Mouse (Mus musculus) erythroid progenitor cell, adult 5-6 weeks (primary cell): ENCODE results near the gene Sst. TPM values are rescaled to one million over a fixed set of nuclear protein-coding genes. Genes with fewer than 3 reads are reported as not detected.
"Not testable (repeated sequence)": the region's sequence is repeated elsewhere in the genome, so short reads cannot be mapped to it uniquely, and the experiment has no call there.

Source experiments
- ATAC-seq: replicated peaks from 2 replicates; pipeline ENCODE4 v1.8.0; 2016; ENCODE audit warnings: moderate number of reproducible peaks, mild to moderate bottlenecking, moderate TSS enrichment, inconsistent platforms; ENCODE audit not compliant: poor library complexity, low FRiP score, severe bottlenecking
- total RNA-seq, 2 experiments: library from RNA; stranded (forward) in 1 of 2; stranded (reverse) in 1 of 2; fragments of 150-400 nt in 1 of 2; fragments of 186-747, 209-891 nt in 1 of 2; gene quantifications; 2 replicates each; pipeline versions ENCODE4 v1.2.3 to v1.2.4; 2015 to 2017; ENCODE audit warnings: low replicate concordance in 2 of 2

Gene Sst
- total RNA-seq (2015; ENCODE audit: low replicate concordance) (not detected in 2 replicates), total RNA-seq (2017; ENCODE audit: low replicate concordance) (not detected in 2 replicates)

- ATAC-seq, result no peak
Observed at GRCm38 (mm10) chr16:23890636-23891035, at the start of gene Sst. TSS of gene Sst (minus strand) at chr16:23890958.

GRCm38 (mm10) chr16:23934397-23934796, 43.6 kb upstream of the Sst start:
- ATAC-seq, result no peak

- ATAC-seq, result no peak
Observed at GRCm38 (mm10) chr16:23932294-23932693, 41.5 kb upstream of the Sst start, which contains the start of gene Rtp2. TSS of gene Rtp2 (minus strand) at chr16:23932394.

DNA sequence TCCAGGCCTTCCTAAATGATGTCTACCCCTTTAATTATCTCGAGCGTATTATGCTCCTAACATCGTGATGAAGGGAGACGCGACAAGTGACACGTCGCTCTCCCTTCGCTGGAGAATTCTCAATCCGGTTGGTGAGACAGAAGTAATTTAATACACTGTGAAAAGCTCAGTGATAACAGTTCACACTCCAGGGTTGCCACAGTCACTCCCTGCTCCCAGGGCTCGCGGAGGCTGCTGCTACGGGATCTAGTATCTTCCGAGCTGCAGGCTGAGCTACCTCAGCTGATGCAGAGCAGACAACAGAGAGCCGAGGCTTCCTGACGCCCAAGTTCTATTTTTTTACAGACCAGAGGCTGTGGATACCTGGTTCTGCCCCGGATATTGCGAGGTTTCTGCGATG, 40.5 kb upstream of the Sst start:
- ATAC-seq, result no peak

GRCm38 (mm10) chr16:23930426-23931073, 39.8 kb upstream of the Sst start:
- ATAC-seq, result no peak

DNA sequence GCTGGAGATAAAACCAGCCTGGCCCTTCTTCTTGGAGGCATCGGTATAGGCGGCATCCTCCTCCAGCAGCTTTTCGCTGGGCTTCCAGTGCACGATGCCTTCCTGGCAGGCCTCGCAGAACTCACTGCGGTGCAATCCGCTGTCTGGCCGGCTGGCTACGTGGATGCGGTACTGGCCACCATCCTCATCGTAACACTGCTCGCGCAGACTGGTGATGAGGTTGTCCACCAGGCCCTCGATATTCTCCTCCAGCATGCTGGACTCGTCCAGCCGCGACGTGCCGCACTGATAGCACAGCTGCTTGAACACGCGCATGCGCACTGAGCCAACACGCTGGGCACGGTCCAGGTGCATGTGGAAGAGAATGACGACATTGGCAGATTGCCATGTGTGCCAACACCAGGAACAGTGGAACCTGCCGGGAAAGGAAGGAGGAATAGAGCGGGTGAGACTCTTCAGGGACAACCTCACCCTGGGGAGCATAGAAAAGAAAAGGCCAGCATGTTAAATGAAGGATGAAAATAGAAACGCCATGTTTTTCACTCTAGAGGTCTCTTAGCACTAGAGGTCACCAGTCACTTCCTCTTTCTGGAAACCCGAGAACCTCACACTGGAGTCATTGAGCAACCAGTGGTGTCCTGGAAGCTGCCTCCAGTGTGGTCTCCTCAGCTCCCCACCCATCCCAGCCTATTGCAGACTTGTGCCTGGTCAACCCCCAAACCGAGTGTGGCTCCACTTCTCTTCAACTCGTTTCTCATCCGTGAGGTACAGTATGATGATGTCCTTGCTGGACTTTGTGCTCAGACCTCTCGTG, 36.8 kb upstream of the Sst start:
- no peak for ATAC-seq

- no peak for ATAC-seq
Observed at GRCm38 (mm10) chr16:23922906-23923305, 32.1 kb upstream of the Sst start.

- no peak for ATAC-seq
Observed at GRCm38 (mm10) chr16:23921697-23922096, 30.9 kb upstream of the Sst start.

GRCm38 (mm10) chr16:23919418-23919817, 28.7 kb upstream of the Sst start:
- no peak for ATAC-seq

GRCm38 (mm10) chr16:23913401-23913800, 22.6 kb upstream of the Sst start:
- no peak for ATAC-seq

DNA sequence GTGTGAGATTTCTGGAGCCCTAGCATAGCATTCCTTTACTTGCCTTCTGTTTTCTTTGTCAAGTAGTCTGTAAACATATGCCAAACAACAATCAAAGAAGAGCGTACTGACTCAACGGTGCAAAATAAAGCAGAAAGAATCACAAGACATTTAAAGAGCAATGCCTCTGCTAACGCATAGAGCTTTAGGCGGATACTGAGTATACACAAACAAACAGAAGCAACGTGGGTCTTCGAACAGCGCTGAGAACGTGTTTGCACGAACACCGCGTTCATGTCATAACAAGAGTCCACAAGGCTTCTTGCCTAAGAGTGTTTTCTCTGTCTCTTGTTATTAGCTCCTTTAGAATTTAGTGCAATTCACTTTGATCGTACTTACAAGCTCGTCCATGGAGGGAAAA, 22.0 kb upstream of the Sst start:
- no peak for ATAC-seq

GRCm38 (mm10) chr16:23909015-23909354, 18.2 kb upstream of the Sst start:
- ATAC-seq, result not testable (repeated sequence)

DNA sequence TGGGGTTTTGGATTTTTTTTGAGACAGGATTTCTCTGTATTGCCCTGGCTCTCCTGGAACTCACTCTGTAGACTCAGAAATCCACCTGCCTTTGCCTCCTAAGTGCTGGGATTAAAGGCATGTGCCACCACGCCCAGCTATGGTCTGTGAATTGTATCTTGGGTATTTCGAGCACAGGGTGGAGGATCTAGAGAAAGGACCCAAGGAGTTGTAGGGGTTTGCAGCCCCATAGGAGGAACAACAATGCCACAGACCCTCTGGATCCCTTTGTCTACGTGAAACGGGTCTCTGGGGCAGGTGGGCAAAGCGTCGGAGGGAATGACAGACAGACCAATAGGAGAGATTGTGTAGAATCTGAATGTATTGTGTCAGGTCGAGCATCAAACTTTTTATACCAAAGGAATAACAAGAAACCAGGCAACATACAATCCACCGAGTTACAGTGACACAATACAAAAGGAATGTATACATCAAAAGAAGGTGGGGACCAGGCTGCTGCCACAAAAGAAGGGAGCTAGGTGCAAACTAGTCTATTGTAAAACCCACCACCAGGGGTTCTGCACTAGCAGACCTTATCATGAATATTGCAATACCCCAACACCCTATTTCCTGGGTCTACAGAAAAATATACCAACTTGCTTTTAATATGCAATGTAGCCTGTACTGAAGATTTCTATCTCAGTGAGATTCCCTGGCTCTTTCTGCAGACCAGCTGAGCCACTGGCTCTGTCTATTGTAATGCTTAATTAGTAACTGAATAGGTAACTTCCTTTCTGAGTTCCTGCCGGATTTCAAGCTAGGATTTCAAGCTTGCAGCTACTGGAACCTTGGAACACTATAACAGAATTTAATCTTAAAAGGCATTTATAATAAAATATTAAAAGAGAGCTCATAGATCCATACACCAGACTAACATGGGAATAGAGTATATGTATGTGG, 17.6 kb upstream of the Sst start:
- not testable (repeated sequence) for ATAC-seq

- ATAC-seq, result not testable (repeated sequence)
Observed at GRCm38 (mm10) chr16:23906586-23906985, 15.8 kb upstream of the Sst start.

DNA sequence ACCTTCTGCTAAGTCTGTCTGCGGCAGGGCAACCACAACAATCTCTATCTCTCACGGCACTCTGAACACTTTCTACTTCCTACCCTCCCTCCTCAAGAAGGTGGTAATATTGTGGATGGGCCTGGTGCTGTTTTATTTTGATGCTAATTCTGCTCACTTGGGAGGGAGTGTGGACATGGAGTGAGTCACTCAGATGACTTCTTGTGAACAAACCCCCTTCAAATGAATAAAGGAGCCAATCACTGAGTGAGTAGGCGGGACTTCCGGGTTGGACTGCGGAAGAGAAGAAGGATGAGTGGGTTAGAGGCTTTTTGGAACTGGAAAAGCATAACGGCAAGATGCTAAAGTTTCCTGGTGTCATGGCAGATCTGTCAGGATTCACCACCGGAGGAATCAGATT, 10.7 kb upstream of the Sst start:
- ATAC-seq, result no peak

DNA sequence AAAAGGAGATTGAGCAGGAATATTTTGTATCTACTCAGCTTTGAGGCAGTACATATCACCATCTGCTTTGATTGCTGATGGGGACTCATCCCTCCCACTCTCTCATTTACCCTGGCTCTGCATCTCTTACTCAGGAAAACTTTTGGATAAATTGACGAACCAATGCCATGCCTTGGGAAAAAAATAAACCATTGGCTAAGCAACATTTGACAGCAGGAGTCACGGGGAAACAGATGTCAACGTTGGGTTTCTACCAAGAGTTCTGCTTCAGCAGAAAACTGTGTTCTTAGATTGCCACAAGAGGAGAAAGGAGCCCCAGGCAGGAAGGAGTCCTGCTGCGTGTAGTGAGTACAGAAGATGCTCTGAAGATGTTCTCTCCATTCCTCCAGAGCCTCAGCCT, 9.3 kb upstream of the Sst start:
- ATAC-seq, result no peak

DNA sequence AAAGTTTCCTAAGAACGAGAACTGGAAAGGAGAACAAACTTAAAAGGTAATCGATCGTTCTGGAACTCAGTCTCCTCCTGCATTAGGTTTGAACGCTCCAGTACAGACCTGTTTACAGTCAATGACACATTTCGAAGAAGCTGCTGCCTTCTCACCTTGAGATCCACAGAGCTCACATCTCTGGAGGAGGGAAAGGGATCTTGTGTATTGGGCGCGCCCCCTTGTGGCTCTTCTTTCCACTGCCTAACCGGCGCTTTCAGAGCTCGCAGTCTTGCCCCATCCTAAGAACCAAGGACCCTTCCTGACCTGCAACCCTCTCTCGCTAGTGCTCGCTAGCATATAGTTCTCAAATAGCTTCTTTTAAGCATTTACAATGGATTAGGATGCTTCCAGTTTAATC, 8.1 kb upstream of the Sst start:
- no peak for ATAC-seq

DNA sequence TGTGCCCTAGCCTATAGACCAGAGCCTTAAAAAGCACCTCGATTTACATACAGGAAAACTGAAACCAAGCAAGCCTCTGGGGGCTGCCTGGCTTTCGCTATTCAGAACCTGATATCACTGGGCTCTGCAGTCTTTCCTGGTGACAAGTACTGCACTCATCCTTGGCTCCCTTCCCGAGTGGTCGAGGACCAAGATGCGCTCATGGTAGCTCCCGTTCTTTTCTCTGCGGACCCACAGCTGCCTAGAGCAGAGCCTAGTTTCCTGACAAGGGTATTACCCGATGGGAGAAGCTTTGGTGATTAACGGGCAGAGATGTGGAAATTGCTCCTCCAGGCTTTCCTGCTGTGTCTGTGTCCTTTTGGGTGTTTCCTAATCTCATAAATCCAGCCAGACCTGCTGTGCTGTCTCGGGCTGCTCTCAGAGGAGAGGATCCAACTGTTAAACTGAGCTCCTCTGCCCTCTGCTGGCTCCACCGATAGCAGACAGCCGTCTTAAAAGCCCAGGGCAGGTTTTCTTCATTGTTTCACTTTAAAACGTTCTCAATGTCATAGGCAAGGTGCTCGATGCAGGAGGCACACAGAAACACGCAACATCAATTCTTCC, 7.3 kb upstream of the Sst start:
- no peak for ATAC-seq

DNA sequence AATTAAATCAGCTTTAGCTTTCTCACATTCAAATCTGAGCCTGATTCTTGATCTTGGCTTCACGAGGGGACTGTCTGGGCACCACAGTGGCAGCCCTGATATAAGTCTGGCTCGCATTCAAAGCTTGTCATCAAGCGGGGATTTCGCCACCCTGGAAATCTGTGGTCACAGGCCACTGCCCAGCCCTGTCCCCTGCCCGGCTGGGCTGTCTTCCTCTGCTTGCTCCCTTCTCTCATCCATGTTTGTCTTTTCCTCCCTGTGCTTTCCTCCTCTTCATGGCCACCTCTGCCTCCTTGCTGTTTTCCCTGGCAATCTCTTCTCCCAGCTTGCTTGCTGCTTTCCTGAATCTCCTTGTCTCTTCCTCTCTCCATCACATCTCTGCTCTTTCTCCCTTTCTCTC, 6.7 kb upstream of the Sst start:
- ATAC-seq, result no peak

GRCm38 (mm10) chr16:23895135-23895534, 4.4 kb upstream of the Sst start:
- ATAC-seq, result no peak
